Mouse (Mus musculus): Measurements from ENCODE around the gene Gm14435.
"Not testable (repeated sequence)": the region's sequence is repeated elsewhere in the genome, so short reads cannot be mapped to it uniquely, and the experiment has no call there.

DNA sequence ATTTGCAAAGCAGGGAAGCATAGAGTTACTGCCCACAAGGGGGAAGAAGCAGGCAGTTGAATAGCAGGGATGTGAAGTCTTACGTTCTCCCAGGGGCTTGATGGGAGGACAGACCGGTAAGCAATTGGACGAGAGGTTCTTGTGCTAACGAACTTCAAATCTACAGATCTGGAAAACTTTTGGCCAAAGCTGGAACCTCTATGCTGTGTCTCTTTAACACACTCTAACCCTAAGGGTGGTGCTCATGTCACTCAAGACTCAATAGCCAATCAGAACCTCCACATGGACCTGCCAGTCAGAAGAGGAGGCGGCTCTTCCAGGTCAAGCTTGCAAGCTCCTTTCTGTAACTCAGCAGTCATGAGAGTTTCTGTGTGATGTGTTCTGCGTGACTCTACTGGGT lies at the start of gene Gm14435:
- TF ChIP-seq CTCF (IDR thresholded peaks at IDR 0.05; ENCODE audit: borderline replicate concordance, control insufficient read depth, extremely low read depth, insufficient read depth, low read length, poor library complexity); POLR2A (IDR thresholded peaks at IDR 0.05; ENCODE audit: control insufficient read depth, extremely low read depth, insufficient read depth, low read length, poor library complexity): not testable (repeated sequence)

All from thymus, adult 2 months (tissue).